Mouse (Mus musculus) cerebellum, adult 2 months (tissue): ENCODE results near the gene Ldlrad3. TPM values are rescaled to one million over a fixed set of nuclear protein-coding genes. Genes with fewer than 3 reads are reported as not detected.

Experiments
- DNase-seq, 2 experiments: peaks; one replicate each; pipeline ENCODE4 v3.0.0; 2021
- H3K27ac ChIP-seq: fragments of 200-500 bp; 2 replicates; pipeline ENCODE4 v1.5.1; 2012; ENCODE audit warnings: low read length, control low read depth, inconsistent platforms; ENCODE audit not compliant: insufficient read depth
- H3K27me3 ChIP-seq: fragments of 200-500 bp; 2 replicates; pipeline ENCODE4 v1.6.1; 2012; ENCODE audit warnings: inconsistent platforms, mild to moderate bottlenecking, low read length, moderate library complexity; ENCODE audit not compliant: control insufficient read depth, insufficient read depth
- H3K4me1 ChIP-seq: fragments of 200-500 bp; 2 replicates; pipeline ENCODE4 v1.6.1; 2011; ENCODE audit warnings: low read length; ENCODE audit not compliant: control insufficient read depth, insufficient read depth
- H3K4me3 ChIP-seq: fragments of 200-500 bp; replicated peaks from 2 replicates; pipeline ENCODE3; 2011; ENCODE audit warnings: mild to moderate bottlenecking, low read depth, low read length, control low read depth; ENCODE audit not compliant: insufficient read depth
- CTCF ChIP-seq: fragments of 200-500 bp; IDR thresholded peaks from 2 replicates; pipeline ENCODE4 v1.5.1; 2011; ENCODE audit warnings: low read depth, mild to moderate bottlenecking, control low read depth, low read length, moderate library complexity, borderline replicate concordance; ENCODE audit not compliant: insufficient read depth
- POLR2A ChIP-seq: fragments of 200-500 bp; IDR thresholded peaks from 2 replicates; pipeline ENCODE4 v1.6.1; 2011; ENCODE audit warnings: low read length, control low read depth, borderline replicate concordance; ENCODE audit not compliant: insufficient read depth
- WGBS: fragments of 180-500 bp; shearing (Covaris S2); methylation state at CpG from one replicate; pipeline ENCODE4 v1.1.7; 2018; 5-methylcytosine and 5-hydroxymethylcytosine counted together
- polyA plus RNA-seq: library from polyadenylated mRNA; depleted of rRNA; stranded (reverse); fragments of >200 nt; gene quantifications from 2 replicates; pipeline ENCODE4 v1.2.3, GENCODE M21; 2012

Gene Ldlrad3
- polyA plus RNA-seq, 1 experiment = 12.3 TPM

- Histone ChIP-seq H3K27ac (no peak overlapping the region), H3K4me1 (peaks cover 34% of the 10 kb centered on the region), H3K4me3 (no peak overlapping the region), H3K27me3 (no peaks in the 10 kb centered on the region)
- 96% methylated on average over 5 of the region's 5 CpGs for WGBS
- DNase-seq = no peak
- TF ChIP-seq POLR2A (no peak), CTCF (no peak)
Measured at GRCm38 (mm10) chr2:102040456-102040855, 145.7 kb downstream of the Ldlrad3 start.

- no peak overlapping the region; the same call in 1 of the 2 replicates for H3K27ac ChIP-seq
- DNase-seq = no peak
- no peaks in the 10 kb centered on the region for H3K27me3 ChIP-seq
- no peak overlapping the region for H3K4me3 ChIP-seq
- WGBS = 84% methylated on average over 2 of the region's 2 CpGs
- TF ChIP-seq POLR2A (no peak), CTCF (no peak)
- H3K4me1 ChIP-seq = peaks cover 34% of the 10 kb centered on the region
Measured at GRCm38 (mm10) chr2:102040011-102040410, 146.2 kb downstream of the Ldlrad3 start.

DNA sequence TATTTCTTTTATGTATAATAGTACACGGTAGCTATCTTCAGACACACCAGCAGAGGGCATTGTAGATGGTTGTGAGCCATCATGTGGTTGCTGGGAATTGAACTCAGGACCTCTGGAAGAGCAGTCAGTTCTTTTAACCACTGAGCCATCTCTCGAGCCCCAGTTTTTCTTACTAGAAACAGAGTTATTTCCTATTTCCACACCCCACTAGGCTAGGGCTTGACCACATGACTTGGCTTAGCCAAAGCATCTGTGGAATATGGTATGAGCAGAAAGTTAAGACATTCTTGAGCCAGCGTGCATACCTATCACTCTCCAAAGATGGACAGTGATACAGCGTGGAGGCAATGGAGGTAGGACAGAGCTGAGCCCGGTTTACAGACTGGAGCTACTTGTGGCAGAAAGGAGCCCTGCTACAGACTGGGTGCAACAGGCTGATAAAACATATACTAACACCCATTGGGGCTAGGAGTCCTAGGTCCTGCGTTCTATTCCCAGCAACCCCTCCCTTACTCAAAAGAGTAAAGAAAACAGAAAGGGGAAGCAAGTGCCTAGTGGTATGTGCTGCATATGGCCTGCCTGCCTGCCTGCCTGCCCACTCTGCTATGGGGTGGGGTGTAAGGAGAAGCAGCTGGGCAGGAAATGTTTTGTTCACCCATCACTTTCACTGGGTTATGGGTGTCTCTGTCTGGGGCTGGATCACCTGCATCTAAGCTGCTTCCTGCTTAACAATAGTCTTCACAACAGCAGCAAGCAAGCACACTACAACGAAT is 147.1 kb downstream of the Ldlrad3 start:
- 72% methylated on average over 7 of the region's 7 CpGs for WGBS
- DNase-seq = no peak
- Histone ChIP-seq H3K4me1 (peaks cover 27% of the 10 kb centered on the region), H3K27ac (peak overlapping the region; percentile 70; the same call in 1 of the 2 replicates), H3K27me3 (no peaks in the 10 kb centered on the region), H3K4me3 (no peak overlapping the region)
- TF ChIP-seq POLR2A (no peak), CTCF (no peak)

DNA sequence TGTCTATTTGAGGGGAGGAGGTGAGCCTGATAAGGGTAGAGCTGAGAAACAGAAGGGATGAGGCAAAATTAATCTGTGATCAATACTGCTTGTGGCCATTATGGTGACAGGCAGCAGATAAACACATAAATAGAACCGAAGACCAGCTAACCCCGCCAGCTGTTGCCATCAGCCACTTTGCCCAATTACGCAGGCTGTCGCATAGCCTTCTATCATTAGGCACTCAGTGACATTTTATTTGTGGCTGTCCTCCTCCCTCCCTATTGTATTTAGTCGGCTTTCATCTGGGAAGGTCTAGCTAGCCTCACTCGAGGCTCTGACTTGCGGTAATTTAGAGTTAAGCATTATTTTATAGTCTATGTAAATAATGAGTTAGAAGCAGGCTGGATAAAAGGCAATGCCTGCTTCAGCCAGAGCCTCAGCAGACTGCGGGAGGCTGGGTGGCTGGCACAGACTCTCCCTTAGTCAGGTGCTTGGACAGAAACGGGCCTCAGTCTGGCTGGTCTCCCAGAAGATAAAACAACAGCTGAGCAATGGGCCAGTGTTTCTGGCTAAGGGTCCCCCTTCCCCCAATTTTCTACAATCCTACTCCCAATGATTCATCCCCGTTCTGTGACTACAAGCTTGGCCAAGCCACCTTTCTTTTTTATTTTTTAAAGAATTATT is 147.8 kb downstream of the Ldlrad3 start:
- peak; percentile 84 to 93 for DNase-seq
- no peaks in the 10 kb centered on the region for H3K27me3 ChIP-seq
- H3K4me1 ChIP-seq = peaks cover 30% of the 10 kb centered on the region
- no peak overlapping the region for H3K4me3 ChIP-seq
- peak overlapping the region; percentile 79 for H3K27ac ChIP-seq
- TF ChIP-seq CTCF = no peak
- TF ChIP-seq POLR2A = no peak
- 12% methylated on average over 10 of the region's 10 CpGs for WGBS

- H3K27ac ChIP-seq = peak overlapping the region; percentile 64
- no peak for TF ChIP-seq POLR2A
- TF ChIP-seq CTCF = no peak
- peaks cover 43% of the 10 kb centered on the region for H3K4me1 ChIP-seq
- H3K4me3 ChIP-seq = no peak overlapping the region
- WGBS = 67% methylated on average over 18 of the region's 18 CpGs
- DNase-seq = no peak
- H3K27me3 ChIP-seq = no peaks in the 10 kb centered on the region
Measured at GRCm38 (mm10) chr2:102036665-102037511, 149.3 kb downstream of the Ldlrad3 start.

DNA sequence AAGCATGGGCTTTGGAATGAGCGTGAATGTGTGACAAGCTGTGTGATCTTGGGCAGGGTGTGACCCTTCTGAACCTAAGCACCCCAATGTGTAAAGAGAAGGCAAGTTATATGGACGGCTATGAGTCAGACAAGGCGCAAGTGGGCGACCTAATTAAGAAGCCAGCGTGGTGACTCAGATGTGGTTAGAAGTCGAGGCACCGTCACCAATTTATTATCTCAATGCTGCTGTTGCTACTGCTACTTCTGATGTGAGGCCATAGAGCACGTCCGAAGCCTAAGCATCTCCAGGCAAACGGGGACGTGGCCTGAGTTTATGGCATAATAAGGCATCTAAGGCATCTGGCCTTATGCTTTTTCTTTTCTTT is 151.7 kb downstream of the Ldlrad3 start:
- H3K27me3 ChIP-seq = no peaks in the 10 kb centered on the region
- H3K27ac ChIP-seq = no peak overlapping the region
- no peak for DNase-seq
- 94% methylated on average over 11 of the region's 11 CpGs for WGBS
- H3K4me1 ChIP-seq = peaks cover 47% of the 10 kb centered on the region
- no peak for TF ChIP-seq POLR2A
- TF ChIP-seq CTCF = no peak
- no peak overlapping the region for H3K4me3 ChIP-seq

GRCm38 (mm10) chr2:102033818-102034512 is 152.2 kb downstream of the Ldlrad3 start:
- no peak overlapping the region for H3K4me3 ChIP-seq
- peak overlapping the region; percentile 16; the same call in 1 of the 2 replicates for H3K27ac ChIP-seq
- WGBS = 72% methylated on average over 9 of the region's 9 CpGs
- H3K27me3 ChIP-seq = no peaks in the 10 kb centered on the region
- no peak for TF ChIP-seq CTCF
- TF ChIP-seq POLR2A = no peak
- H3K4me1 ChIP-seq = peaks cover 41% of the 10 kb centered on the region
- no peak for DNase-seq
